Mouse (Mus musculus) testis, adult 2 months (tissue): Measurements from ENCODE around the gene Foxp1.

Source experiments
- CTCF ChIP-seq: fragments of 200-500 bp; IDR thresholded peaks from 2 replicates; pipeline ENCODE4 v1.5.1; 2012; ENCODE audit warnings: low read depth, mild to moderate bottlenecking, inconsistent platforms, low read length, moderate library complexity; ENCODE audit not compliant: control insufficient read depth, insufficient read depth, insufficient replicate concordance
- POLR2A ChIP-seq: fragments of 200-500 bp; IDR thresholded peaks from 2 replicates; pipeline ENCODE4 v1.6.1; 2012; ENCODE audit warnings: low read depth, mild to moderate bottlenecking, inconsistent platforms, low read length, moderate library complexity; ENCODE audit not compliant: control insufficient read depth

- no peak for TF ChIP-seq CTCF
- no peak for TF ChIP-seq POLR2A
Observed at GRCm38 (mm10) chr6:99172589-99172986, 349.9 kb downstream of the Foxp1 start.
